Mouse (Mus musculus) stomach, embryonic 15.5 days (tissue): ENCODE data around the gene Taf8. TPM values are rescaled to one million over a fixed set of nuclear protein-coding genes. Genes with fewer than 3 reads are reported as not detected.
"Not testable (repeated sequence)": the region's sequence is repeated elsewhere in the genome, so short reads cannot be mapped to it uniquely, and the experiment has no call there.

Experiments used
- ATAC-seq: fragments of 200-750 bp; cut with Nextera tagmentation; 2 replicates; pipeline ENCODE4 v1.8.0; 2017; ENCODE audit warnings: low read depth, moderate number of reproducible peaks, moderate TSS enrichment; ENCODE audit not compliant: insufficient read depth, low FRiP score
- H3K27ac ChIP-seq: fragments of 300-500 bp; sonication (generic); 2 replicates; pipeline ENCODE4 v1.5.1; 2015; ENCODE audit warnings: mild to moderate bottlenecking, inconsistent platforms
- H3K27me3 ChIP-seq: fragments of 300-500 bp; sonication (generic); replicated peaks from 2 replicates; pipeline ENCODE4 v1.6.1; 2015; ENCODE audit warnings: inconsistent platforms
- H3K36me3 ChIP-seq: fragments of 300-500 bp; sonication (generic); 2 replicates; pipeline ENCODE4 v1.6.1; 2015; ENCODE audit warnings: inconsistent platforms
- H3K4me1 ChIP-seq: fragments of 300-500 bp; sonication (generic); 2 replicates; pipeline ENCODE4 v1.6.1; 2015; ENCODE audit warnings: inconsistent platforms
- H3K4me2 ChIP-seq: fragments of 300-500 bp; sonication (generic); 2 replicates; pipeline ENCODE4 v1.6.1; 2015; ENCODE audit warnings: mild to moderate bottlenecking, inconsistent platforms
- H3K4me3 ChIP-seq: fragments of 300-500 bp; sonication (generic); replicated peaks from 2 replicates; pipeline ENCODE4 v1.5.1; 2015; ENCODE audit warnings: inconsistent platforms
- H3K9ac ChIP-seq: fragments of 300-500 bp; sonication (generic); 2 replicates; pipeline ENCODE4 v1.6.1; 2015; ENCODE audit warnings: inconsistent platforms
- H3K9me3 ChIP-seq: fragments of 300-500 bp; sonication (generic); 2 replicates; pipeline ENCODE4 v1.6.1; 2016; ENCODE audit warnings: inconsistent platforms
- WGBS: fragments of 180-500 bp; shearing (Covaris S2); methylation state at CpG from one replicate; pipeline ENCODE4 v1.1.7; 2015; 5-methylcytosine and 5-hydroxymethylcytosine counted together
- polyA plus RNA-seq: library from polyadenylated mRNA; unstranded; fragments of >200 nt; fragmentation: Nextera tagmentation; extraction: Ambion mirVana; gene quantifications from 2 replicates; pipeline ENCODE4 v1.2.1, GENCODE M21; 2015

The Taf8 gene
- polyA plus RNA-seq, 1 experiment from 2014 or later = 23.3 TPM

DNA sequence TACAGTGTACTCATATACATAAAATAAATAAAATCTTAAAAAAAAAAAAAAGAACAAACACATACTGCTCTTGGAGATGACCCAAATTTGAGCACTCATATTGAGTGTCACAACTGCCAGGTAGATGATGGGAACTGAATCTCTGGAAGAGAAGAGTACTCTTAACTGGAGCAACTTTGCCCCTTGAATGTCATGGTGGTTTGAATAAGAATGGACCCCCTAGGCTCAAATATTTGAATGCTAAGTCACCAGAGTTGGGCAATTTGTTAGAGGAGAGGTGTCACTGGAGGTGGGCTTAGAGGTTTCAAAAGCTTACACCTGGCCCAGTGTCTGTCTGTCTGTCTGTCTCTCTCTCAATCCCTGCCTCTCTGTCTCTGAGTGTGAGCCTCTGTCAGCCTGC is 1.6 kb upstream of the Taf8 start:
- no peaks in the 10 kb centered on the region for H3K27me3 ChIP-seq
- H3K4me1 ChIP-seq = peaks cover 37% of the 10 kb centered on the region
- no peaks in the 10 kb centered on the region for H3K9me3 ChIP-seq
- no peak overlapping the region for H3K4me2 ChIP-seq
- H3K4me3 ChIP-seq = no peak overlapping the region
- ATAC-seq = no peak
- H3K9ac ChIP-seq = no peak overlapping the region
- H3K27ac ChIP-seq = no peak overlapping the region
- H3K36me3 ChIP-seq = 0 out of 2 replicates have a peak, but pooled peaks cover 2% of the 10 kb centered on the region

DNA sequence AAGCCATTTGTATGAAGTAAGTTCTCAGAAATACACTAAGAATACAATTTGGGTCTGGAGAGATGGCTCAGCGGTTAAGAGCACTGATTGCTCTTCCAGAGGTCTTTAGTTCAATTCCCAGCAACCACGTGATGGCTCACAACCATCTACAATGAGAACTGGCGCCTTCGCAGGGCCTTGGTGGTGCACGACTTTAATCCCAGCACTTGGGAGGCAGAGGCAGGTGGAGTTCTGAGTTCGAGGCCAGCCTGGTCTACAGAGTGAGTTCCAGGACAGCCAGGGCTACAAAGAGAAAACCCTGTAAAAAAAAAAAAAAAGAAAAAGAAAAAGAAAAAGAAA is 584 bp upstream of the Taf8 start:
- Histone ChIP-seq H3K4me2 (peak overlapping the region; percentile 89), H3K4me1 (peaks cover 31% of the 10 kb centered on the region), H3K4me3 (peak overlapping the region; percentile 90), H3K27ac (peak overlapping the region; percentile 57; the same call in 1 of the 2 replicates)
- not testable (repeated sequence) for H3K9me3 ChIP-seq, H3K27me3 ChIP-seq, H3K9ac ChIP-seq, H3K36me3 ChIP-seq, ATAC-seq
- 75% methylated on average over 6 of the region's 6 CpGs for WGBS

DNA sequence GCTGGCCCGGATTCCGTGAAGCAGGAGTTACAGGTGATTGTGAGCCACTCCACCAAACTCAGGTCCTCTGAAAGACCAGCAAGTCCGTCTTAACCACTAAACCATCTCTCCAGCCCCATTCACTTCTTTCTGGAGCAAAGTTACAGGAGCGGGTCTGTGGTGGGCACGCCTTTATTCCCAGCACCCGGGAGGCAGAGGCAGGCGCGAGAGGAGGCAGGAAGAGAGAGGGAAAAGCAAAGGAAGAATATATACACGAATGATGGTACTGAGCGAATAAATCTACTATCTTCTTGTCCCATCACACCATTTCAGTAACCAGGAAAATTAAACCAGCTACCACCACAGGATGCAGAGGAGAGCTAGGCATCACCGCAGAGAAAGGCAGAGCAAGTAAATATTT is 561 bp downstream of the Taf8 start:
- Histone ChIP-seq H3K36me3 (peaks cover 17% of the 10 kb centered on the region), H3K4me1 (peaks cover 25% of the 10 kb centered on the region), H3K27me3 (no peaks in the 10 kb centered on the region), H3K27ac (peak overlapping the region; percentile 92), H3K9me3 (no peaks in the 10 kb centered on the region), H3K9ac (peak overlapping the region; percentile 86; the same call in 1 of the 2 replicates), H3K4me3 (peak overlapping the region; percentile 90), H3K4me2 (peak overlapping the region; percentile 89)
- no peak for ATAC-seq
- WGBS = 5% methylated on average over 11 of the region's 11 CpGs

DNA sequence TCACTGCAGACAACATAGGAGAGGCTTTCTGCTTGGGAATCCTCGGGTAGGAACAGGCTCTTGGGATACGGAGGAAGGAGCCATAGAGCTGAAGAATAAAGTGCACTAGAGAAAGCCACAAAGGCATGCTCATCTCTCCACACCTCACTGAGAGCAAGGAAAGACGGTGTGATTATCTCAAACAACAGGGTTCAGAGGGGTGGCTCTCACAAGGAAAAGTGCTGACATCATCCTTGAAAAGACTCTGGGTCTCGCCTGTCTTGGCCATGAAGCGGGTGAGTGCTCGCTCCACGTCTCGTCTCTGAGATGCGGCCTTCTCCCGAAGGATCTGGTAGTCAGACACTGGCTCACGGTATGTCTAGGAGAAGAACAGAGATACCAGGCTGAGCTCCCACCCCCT is 8.0 kb downstream of the Taf8 start:
- no peak overlapping the region for H3K27ac ChIP-seq
- no peak for ATAC-seq
- H3K36me3 ChIP-seq = peaks cover 78% of the 10 kb centered on the region

DNA sequence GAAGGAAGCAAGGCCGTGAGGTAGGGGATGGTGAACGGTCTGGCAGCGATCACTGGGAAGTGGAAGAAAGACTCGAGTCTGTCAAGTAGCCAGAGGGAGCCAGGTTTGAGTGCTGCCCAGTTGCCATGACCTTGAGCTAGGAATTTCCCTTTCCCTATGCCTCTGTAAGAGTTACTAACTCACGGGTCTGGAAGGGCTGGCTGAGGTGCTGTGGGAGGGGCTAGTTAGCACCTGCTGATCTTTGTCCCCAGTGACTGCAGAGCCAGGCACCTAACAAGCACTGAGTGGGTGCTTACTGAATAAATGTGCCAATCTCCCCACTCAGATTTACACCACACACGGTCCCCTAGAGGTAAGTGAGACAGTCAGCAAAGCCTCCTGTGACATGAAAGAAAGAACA is 8.4 kb downstream of the Taf8 start:
- Histone ChIP-seq H3K9me3 (no peaks in the 10 kb centered on the region), H3K27me3 (no peaks in the 10 kb centered on the region), H3K27ac (no peak overlapping the region), H3K9ac (no peak overlapping the region), H3K4me1 (no peaks in the 10 kb centered on the region), H3K36me3 (peaks cover 82% of the 10 kb centered on the region), H3K4me3 (no peak overlapping the region), H3K4me2 (no peak overlapping the region)
- no peak for ATAC-seq
- WGBS = 81% methylated on average over 6 of the region's 6 CpGs

More for the DNA sequence above, 8.0 kb downstream of the Taf8 start:
- Histone ChIP-seq H3K4me3 (no peak overlapping the region), H3K4me2 (no peak overlapping the region), H3K4me1 (no peaks in the 10 kb centered on the region), H3K27me3 (no peaks in the 10 kb centered on the region), H3K9ac (no peak overlapping the region), H3K9me3 (no peaks in the 10 kb centered on the region)
- WGBS = 89% methylated on average over 11 of the region's 11 CpGs

DNA sequence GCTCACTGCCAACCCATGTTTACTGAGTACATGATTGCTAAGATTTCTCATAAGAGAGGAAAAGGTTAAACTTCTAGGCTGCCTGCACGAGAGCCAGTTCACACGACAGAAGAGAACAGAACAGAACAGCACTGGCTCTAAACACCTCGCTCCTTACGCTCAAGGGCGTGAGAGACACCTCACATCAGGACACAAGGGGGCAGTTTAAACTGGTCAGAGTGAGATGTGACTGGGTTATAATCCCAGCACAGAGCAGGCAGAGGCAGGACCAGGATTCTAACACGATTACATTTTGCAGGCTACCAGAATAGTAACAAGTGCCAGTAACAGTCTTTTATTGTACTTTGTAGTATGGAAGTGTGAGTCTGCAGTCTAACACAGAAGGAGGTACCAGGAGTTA is 9.4 kb downstream of the Taf8 start:
- H3K4me1 ChIP-seq = no peaks in the 10 kb centered on the region
- WGBS = 80% methylated on average over 6 of the region's 6 CpGs
- H3K4me3 ChIP-seq = no peak overlapping the region
- H3K36me3 ChIP-seq = peaks cover 79% of the 10 kb centered on the region
- no peak overlapping the region for H3K4me2 ChIP-seq
- H3K27ac ChIP-seq = no peak overlapping the region
- H3K27me3 ChIP-seq = no peaks in the 10 kb centered on the region
- no peak for ATAC-seq
- H3K9ac ChIP-seq = no peak overlapping the region
- no peaks in the 10 kb centered on the region for H3K9me3 ChIP-seq

DNA sequence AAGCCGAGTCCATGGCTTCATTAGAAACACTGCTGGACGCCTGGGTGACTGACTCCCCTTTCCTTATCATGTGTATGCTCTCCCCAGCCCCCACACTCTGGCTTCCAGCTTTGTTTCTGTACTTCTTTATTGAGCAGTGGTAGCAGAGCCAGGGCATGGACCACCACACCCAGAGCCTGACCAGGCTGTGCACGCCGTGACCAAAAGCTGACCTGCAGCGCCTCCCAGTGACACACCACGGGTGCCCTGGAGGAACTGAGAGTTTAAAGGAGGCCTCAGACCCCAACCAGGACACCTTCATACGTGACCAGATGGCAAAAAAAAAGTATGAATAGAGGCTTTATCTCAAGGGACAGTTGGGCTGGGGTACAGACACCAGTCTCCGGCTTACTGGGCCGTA is 11.3 kb downstream of the Taf8 start:
- Histone ChIP-seq H3K4me1 (peaks cover 6% of the 10 kb centered on the region), H3K27me3 (no peaks in the 10 kb centered on the region)
- WGBS = 72% methylated on average over 9 of the region's 9 CpGs

DNA sequence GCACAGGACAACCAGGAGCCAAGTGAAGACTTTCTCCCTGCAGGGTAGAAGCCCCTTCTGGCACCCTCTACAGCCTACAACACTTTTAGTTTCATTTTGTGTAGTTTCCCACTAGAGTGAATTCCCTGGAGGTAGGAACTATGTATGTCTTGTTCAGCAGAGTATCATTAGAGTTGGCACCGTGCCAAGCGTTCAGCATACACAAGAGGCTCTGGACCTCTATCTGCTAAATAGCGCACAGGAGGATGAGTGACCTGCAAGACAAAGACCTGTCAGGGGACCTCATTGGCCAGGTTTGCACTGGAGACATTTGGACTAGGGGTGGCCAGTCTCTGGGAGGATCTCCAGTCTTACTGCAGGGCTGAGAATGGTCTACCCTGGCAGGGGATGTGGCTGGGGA is 16.3 kb downstream of the Taf8 start:
- Histone ChIP-seq H3K4me3 (no peak overlapping the region), H3K9ac (no peak overlapping the region), H3K4me2 (no peak overlapping the region), H3K4me1 (peaks cover 25% of the 10 kb centered on the region), H3K27me3 (no peaks in the 10 kb centered on the region), H3K9me3 (no peaks in the 10 kb centered on the region), H3K27ac (peak overlapping the region; percentile 87), H3K36me3 (peaks cover 25% of the 10 kb centered on the region)
- no peak for ATAC-seq
- 73% methylated on average over 3 of the region's 3 CpGs for WGBS

More for the DNA sequence above, 11.3 kb downstream of the Taf8 start:
- Histone ChIP-seq H3K4me2 (no peak overlapping the region), H3K9me3 (no peaks in the 10 kb centered on the region), H3K9ac (no peak overlapping the region), H3K4me3 (no peak overlapping the region), H3K27ac (no peak overlapping the region), H3K36me3 (peaks cover 67% of the 10 kb centered on the region)
- ATAC-seq = no peak

DNA sequence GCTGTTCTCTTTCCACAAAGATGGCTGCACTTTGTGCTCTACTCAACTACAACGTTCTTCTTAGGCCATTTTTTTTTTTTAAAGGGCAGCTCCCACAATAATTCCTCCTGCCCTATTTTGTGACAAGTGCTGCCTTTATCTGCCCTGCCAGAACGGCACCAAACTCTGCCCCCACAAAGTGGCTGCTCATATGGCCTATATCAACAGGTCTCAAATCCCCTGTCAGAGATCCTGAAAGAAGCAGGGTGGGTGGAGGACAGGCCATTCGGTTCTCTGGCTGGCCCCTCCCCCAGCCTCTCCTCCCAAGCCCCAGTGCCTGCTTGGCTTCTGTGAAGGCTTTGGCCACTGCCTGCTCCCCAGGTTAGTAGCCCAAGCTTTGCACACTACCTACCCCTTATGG is 17.1 kb downstream of the Taf8 start:
- Histone ChIP-seq H3K9me3 (no peaks in the 10 kb centered on the region), H3K9ac (no peak overlapping the region), H3K4me2 (0 out of 2 replicates have a peak overlapping the region, but pooled peaks have one; percentile 19), H3K4me3 (no peak overlapping the region), H3K27ac (peak overlapping the region; percentile 87), H3K4me1 (peaks cover 25% of the 10 kb centered on the region), H3K36me3 (peaks cover 17% of the 10 kb centered on the region), H3K27me3 (no peaks in the 10 kb centered on the region)
- ATAC-seq = no peak
- WGBS = 6% methylated on average over 3 of the region's 3 CpGs

DNA sequence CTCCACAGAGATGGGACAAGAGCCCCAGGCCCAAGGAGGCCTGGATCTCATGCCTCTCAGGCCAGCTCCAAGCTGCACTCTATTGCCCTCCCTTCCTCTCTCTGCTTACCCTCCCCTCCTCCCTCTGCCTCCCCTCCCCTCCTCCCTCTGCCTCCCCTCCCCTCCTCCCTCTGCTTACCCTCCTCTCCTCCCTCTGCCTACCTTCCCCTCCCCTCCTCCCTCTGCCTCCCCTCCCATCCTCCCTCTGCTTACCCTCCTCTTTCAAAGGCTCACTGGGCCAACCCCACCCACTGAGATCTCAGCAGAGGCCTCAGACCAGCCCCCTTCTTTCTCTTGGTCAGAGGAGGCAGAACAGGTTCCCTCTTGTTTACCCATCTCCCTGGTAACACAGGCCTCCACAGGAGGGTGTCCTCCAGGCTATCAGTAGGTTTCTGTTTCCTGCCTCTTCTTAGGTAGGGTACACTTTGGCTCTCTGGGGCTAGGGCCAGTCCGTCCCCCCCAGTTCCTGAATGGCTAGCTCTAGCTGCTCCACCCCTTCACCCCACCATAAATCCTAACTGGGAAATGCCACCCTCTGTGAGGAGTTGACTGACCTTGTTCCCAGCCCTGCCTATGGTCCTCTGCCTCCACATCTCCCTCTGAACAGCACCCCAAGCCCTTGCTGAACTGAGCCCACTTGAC is 17.7 kb downstream of the Taf8 start:
- 0 out of 2 replicates have a peak overlapping the region, but pooled peaks have one; percentile 19 for H3K4me2 ChIP-seq
- H3K36me3 ChIP-seq = peaks cover 11% of the 10 kb centered on the region
- peak overlapping the region; percentile 87 for H3K27ac ChIP-seq
- no peaks in the 10 kb centered on the region for H3K9me3 ChIP-seq
- peak; percentile 91 for ATAC-seq
- H3K9ac ChIP-seq = no peak overlapping the region
- no peak overlapping the region for H3K4me3 ChIP-seq
- peaks cover 25% of the 10 kb centered on the region for H3K4me1 ChIP-seq
- no peaks in the 10 kb centered on the region for H3K27me3 ChIP-seq
- 20% methylated on average over 1 of the region's 1 CpGs for WGBS

DNA sequence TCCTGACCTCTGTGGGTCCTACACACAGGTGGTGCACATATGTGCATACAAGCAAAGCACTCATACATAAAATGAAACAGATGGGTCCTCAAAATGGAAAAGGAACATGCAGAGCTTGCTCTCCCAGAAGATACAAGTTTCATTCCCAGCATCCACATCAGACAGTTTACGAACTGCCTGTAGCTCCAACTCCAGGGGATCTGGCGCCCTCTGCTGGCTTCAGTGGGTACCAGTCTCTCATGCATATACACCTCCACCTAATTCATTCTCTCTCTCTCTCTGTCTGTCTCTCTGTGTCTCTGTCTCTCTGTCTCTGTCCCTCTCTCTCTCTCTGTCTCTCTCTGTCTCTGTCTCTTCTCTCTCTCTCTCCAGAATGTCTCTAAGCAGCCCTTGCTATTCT is 19.7 kb downstream of the Taf8 start:
- H3K4me1 ChIP-seq = peaks cover 25% of the 10 kb centered on the region
- H3K27me3 ChIP-seq = no peaks in the 10 kb centered on the region
- H3K4me3 ChIP-seq = no peak overlapping the region
- H3K27ac ChIP-seq = no peak overlapping the region
- no peak for ATAC-seq
- H3K9me3 ChIP-seq = no peaks in the 10 kb centered on the region
- no peak overlapping the region for H3K9ac ChIP-seq
- H3K4me2 ChIP-seq = no peak overlapping the region
- H3K36me3 ChIP-seq = no peaks in the 10 kb centered on the region
- 54% methylated on average over 2 of the region's 2 CpGs for WGBS

DNA sequence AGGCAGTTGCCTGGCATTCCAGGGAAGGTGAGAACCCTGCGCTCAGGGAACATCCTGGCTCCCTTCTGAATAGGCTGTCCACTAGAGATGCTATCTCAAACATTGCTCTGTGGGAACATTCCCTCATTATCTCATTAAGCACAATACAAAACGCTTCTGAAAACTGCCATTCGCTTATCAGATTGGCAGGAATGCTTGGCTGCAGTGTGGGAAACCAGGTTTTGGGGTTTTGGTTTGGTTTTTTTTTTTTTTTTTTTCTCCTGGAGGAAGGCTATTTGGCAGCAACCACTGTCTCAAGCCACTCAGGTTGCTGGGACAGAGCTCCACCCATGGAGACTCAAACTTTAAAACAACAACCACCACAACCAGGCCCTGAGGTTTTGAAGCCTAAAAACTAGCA is 22.2 kb downstream of the Taf8 start:
- no peak overlapping the region for H3K9ac ChIP-seq
- no peak overlapping the region for H3K4me2 ChIP-seq
- peaks cover 10% of the 10 kb centered on the region for H3K4me1 ChIP-seq
- ATAC-seq = no peak
- H3K36me3 ChIP-seq = no peaks in the 10 kb centered on the region
- H3K27ac ChIP-seq = no peak overlapping the region
- WGBS = 49% methylated on average over 3 of the region's 3 CpGs
- H3K4me3 ChIP-seq = no peak overlapping the region
- H3K9me3 ChIP-seq = no peaks in the 10 kb centered on the region
- H3K27me3 ChIP-seq = no peaks in the 10 kb centered on the region

DNA sequence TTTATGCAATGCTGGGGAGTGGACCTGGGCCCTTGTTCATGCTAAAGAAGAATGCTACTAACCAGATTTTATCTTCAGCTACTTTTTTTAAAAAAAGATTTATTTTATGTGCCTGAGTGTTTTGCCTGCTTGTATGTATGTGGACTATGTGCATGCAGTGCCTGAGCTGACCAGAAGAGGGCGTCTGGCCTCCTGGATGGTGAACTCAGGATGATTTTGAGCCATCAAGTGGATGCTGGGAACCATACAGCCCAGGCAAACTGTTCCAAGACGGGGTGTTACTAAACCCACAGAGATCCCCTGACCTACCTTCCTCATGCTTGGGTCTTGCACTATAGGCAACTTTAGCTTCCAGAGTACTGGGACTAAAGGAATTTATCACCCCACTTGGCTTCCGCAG is 26.4 kb downstream of the Taf8 start:
- Histone ChIP-seq H3K4me3 (no peak overlapping the region), H3K9me3 (no peaks in the 10 kb centered on the region), H3K9ac (no peak overlapping the region), H3K36me3 (no peaks in the 10 kb centered on the region), H3K27ac (no peak overlapping the region), H3K27me3 (no peaks in the 10 kb centered on the region), H3K4me1 (peaks cover 17% of the 10 kb centered on the region), H3K4me2 (no peak overlapping the region)
- no peak for ATAC-seq
- 65% methylated on average over 3 of the region's 3 CpGs for WGBS
